Mouse (Mus musculus) testis, postnatal 10 days (tissue): ENCODE measurements around the gene Adcy2.

Experiments
- DNase-seq: peaks from one replicate; pipeline ENCODE4 v3.0.0; 2021; ENCODE audit warnings: low spot score

Gene Adcy2

GRCm38 (mm10) chr13:68826461-68826860 lies 172.9 kb downstream of the Adcy2 start:
- no peak for DNase-seq

GRCm38 (mm10) chr13:68820858-68821579 lies 178.3 kb downstream of the Adcy2 start:
- DNase-seq = no peak

DNA sequence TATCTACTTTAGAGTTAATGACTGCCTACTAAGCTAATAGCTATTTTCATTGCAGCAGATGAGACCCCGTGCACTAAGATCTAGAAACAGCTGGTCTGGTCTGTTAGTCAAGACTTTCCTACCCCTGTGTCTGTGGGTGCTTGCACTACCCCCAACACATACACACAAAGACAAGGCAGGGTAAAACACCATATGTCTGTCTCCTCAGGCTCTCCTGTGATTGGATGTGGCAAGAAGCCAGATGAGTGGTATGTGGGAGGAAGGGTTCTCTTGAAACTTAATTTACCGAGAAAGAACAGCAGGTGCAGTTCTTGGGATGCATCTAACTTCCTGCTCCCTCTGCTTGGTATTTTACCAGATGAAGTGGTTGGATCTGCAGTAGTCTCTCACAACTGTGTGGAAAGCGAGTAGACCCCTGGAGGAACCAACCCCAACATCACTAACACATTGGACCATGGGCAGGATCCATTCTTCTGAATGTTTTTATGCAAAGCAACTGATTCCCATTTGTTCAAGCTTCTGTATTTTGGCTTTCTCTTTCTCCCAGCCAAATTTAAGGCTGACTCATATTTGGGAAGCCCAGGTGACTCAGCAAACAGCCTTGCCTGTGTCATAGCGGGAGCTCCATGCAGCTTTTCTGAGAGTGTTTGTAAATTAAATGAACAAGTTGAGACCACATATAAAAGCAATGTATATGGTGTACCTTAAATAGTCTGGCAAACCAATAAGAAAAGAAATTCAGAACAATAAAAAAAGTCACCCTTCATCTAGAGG lies 183.4 kb downstream of the Adcy2 start:
- no peak for DNase-seq

DNA sequence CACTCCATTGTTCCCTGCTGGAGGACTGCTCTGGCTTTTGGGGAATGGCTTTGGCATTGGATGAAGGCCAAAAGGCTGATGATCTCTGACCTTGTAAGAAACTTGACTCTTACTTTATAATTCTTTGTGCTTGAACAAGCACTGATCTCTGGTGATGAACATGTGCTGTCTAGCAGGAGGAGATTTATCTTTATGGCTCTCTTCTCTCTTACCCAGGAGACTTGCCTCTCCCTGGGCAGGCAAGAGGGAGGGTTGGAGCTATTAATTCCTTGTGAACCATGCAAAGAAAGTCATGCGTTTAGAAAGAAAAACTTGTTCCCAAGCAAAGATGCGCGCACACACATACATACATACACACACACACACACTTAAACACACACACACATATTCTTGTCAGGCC lies 188.2 kb downstream of the Adcy2 start:
- no peak for DNase-seq

DNA sequence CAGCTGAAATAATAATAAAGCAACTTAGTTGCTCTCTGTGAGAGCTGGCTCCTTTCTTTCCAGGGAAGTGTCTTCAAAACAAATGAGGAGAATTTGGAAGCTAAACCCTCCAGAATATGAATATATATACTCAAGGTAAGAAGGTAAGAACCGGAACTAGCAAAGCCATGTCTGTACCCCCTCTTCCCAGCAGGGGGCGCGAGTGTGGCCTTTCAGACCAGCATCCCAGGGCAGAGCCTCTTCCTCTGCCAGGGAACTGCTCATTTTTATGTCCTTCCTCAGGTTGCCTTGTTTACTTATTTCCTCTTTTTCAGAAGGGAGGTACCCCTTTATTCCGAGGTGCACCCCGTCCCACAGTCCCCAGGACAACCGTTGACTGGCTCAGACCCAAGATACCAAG lies 199.6 kb downstream of the Adcy2 start:
- DNase-seq = peak; percentile 63

DNA sequence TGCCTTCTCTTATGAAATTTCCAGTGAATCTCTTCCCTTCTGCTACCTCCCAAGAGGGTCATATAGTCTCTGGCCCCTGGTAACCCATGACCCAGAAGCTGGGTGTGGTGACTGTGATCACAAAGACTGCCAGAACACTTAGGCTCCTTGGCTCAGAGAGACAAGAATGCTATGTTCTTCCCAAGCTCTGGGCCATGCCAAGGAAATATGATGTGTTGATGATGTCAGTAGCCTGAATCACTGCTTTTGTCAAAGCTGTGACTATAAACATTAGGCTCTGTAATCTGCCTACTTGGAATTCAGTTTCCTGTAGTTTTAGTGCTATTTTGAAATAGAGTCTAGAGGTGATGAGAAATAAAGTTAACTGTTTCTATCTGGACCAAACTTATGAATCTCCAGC lies 206.1 kb downstream of the Adcy2 start:
- DNase-seq = no peak

GRCm38 (mm10) chr13:68787286-68788061 lies 211.9 kb downstream of the Adcy2 start:
- no peak for DNase-seq

DNA sequence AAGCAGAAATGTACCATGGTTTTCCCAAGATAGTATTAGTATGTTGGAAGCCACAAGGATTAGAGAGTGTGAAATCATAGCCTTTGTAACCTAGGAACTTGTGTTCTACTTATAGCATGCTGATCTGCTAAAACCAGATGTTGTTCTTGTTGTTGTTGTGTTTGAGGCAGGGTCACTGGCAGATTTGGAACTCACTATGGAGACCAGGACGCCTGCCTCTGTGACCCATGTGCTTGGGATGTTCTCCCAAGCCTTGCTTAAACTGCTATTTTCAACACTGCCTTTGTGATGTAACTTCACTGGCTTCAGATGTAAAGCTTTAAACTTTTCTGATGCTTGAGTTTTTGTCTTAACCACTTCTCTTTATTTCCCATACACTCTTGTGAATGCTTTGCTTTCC lies 216.2 kb downstream of the Adcy2 start:
- no peak for DNase-seq

DNA sequence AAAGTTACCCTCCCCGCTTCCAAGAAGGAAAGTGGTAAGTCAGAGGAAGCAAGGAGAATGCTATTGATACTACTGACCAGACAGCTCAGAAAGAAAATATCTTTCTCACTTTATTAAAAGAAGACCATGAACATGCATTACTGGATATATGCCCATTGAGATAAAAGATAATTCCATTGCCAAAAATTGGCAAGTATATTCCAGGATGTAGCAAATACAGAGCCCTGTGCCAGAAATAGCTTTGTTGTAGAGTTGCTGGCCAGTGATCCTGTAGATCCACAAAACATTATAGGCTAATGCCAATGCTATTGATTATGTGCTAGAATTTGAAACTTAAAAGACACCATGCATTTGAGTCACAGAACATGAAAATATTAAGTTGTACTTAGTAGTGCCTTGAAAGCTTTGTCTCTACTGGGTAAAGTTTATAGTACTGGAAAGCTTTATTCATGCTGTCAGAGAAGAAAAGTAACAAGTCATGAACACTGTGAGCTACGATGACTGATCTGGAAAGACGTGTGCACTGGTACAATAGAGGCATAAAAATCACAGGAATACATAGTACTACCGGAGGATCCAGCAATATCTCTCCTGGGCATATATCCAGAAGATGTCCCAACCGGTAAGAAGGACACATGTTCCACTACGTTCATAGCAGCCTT lies 221.2 kb downstream of the Adcy2 start:
- no peak for DNase-seq

GRCm38 (mm10) chr13:68773599-68774211 lies 225.6 kb downstream of the Adcy2 start:
- no peak for DNase-seq

DNA sequence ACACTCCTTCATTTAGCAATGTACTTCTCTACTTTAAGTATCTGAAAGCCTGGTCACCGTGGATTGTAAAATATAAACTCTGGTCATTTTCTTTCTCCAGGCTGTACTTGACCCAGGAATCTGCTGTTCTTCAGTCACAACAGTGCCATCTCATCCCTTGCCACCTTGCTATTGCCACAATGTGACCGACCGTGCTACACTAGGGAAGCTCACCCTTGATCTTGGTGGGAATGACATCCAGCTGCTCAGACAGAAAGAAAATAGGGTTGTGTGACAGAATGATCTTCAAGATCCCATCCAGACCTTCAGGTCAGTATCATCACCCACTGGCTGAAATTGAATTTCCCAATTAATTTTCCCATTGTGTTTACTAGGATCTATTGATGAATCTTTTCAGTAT lies 230.8 kb downstream of the Adcy2 start:
- DNase-seq = no peak

DNA sequence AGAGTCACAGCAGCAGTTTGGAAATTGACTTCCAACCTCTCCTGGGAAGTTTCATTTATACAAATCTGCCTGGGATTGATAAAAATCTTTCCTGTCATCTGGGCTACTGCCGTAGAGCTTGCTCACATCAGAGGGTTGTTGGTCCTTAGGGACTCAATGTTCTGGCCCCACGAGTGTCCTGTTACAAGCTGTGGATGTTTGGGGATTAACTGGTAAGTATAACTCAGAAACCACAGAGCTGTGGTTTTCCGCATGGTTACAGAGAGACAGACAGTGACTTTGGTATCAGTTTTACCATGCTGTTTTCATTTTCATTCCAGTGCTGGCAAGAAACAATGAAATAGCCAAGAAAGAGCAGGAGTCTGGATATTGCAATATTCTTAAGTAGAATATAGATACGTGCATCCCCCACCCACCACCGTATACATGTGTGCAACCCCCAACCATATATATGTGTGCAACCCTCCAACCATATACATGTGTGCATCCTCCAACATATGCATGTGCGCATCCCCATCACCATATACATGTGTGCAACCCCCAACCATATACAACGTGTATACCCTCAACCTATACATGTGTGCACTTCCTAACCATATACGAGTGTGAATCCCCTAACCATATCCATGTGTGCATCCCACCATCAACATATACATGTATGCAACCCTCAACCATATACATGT lies 233.3 kb downstream of the Adcy2 start:
- DNase-seq = no peak

DNA sequence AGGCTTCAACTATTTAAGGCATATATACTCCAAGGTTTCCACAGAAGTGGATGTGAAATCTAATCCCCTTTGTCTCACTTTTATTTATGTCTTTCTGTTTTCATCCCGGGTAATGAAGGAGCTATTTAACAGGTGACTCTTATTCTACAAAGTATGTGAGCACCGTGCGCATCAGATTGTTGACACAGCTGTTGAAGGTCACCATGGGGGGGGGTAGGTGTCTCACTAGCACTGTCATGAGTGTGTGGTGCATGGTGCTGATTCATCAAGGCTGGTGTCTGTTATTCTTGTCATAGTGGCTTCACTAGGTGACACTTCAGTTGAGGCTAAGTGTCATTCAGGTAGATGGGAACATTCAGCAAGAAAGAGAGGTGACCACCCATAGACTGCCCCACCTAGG lies 234.7 kb downstream of the Adcy2 start:
- no peak for DNase-seq

- DNase-seq = no peak
These were observed 249.5 kb downstream of the Adcy2 start for GRCm38 (mm10) chr13:68749801-68750200.

- DNase-seq = no peak
These were observed 250.0 kb downstream of the Adcy2 start for GRCm38 (mm10) chr13:68749370-68749769.

GRCm38 (mm10) chr13:68745426-68745825 lies 253.9 kb downstream of the Adcy2 start:
- DNase-seq = no peak

- DNase-seq = no peak
These were observed 286.7 kb downstream of the Adcy2 start for GRCm38 (mm10) chr13:68712661-68713060.

DNA sequence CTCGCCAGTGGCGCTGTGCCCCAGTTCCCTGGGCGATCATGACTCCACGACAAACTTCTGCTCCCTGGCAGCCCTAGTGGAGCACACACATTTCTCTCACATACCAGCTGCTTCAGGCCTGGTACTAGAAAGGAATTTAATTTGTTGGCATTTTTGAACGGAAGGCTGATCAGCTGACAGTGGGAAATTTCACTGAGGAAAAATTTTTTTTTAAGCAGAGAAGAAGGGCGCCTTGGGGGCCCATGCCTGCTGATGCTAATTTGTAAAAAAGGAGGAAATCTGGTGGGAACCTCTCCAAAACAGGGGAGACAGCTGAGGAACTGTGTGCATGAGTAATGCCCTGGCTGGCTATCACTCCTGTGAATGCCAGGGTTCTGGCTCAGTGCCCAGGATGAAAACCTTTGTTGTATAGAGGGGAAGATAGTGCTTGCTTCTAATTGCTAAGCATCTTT lies 292.0 kb downstream of the Adcy2 start:
- DNase-seq = peak; percentile 50

GRCm38 (mm10) chr13:68684919-68685318 lies 314.4 kb downstream of the Adcy2 start:
- DNase-seq = no peak

DNA sequence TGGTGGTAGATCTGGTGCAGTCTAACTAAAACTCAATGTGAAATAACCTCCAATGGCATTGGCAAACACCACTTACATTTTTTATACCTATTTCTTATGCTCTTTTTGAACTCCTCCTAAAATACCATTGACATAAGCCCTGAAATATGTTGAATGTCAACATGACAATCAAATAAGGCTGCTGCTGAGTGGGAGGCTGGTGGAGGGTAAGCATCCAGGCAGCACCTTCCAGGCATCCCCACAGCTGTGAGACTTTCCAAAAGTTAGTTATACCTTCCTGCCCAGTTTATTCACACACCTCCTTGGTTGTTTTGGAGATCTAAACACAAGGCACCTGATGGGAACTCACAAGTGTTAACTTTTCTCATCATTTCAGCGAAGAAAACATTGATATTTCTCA lies 318.9 kb downstream of the Adcy2 start:
- DNase-seq = no peak

DNA sequence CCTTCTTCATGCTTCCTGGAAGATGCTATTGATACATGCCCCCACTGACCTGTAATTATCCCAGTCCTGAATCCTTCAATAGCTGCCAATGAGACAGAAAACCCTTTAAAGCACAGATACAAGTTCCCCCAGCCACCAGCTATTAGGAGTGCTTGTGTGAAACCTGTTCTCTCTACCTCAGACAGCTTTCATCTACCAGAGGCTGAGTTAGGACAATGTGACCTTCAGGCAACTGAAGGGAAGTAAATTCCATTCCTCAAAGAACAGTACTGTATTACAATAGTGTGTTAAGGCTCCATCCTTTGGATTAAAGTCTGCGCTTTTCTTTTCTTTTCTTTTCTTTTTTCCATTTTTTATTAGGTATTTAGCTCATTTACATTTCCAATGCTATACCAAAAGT lies 356.6 kb downstream of the Adcy2 start:
- no peak for DNase-seq
